Mouse (Mus musculus) urinary bladder, adult 18-20 months (tissue): ENCODE data around the gene Lbhd2.
A peak's percentile ranks its signal among the peaks of the same experiment; 100 is the strongest.

Experiments used
- DNase-seq, 2 experiments: peaks; one replicate each; pipeline ENCODE4 v3.0.0; 2022; ENCODE audit warnings: low spot score in 2 of 2, mixed read lengths in 2 of 2

The Lbhd2 gene

GRCm38 (mm10) chr12:111447350-111447749 lies 40.7 kb downstream of the Lbhd2 start:
- peak in 1 of 2 experiments; percentile 56 for DNase-seq

GRCm38 (mm10) chr12:111447898-111448760 lies 41.5 kb downstream of the Lbhd2 start:
- no peak for DNase-seq

- peak in 1 of 2 experiments; percentile 61 for DNase-seq
Measured at GRCm38 (mm10) chr12:111448931-111449705, 42.5 kb downstream of the Lbhd2 start.

- no peak for DNase-seq
Measured at GRCm38 (mm10) chr12:111450359-111450758, 43.8 kb downstream of the Lbhd2 start.

- no peak for DNase-seq
Measured at GRCm38 (mm10) chr12:111451561-111451960, 45.0 kb downstream of the Lbhd2 start.

- DNase-seq = no peak
Measured at GRCm38 (mm10) chr12:111454021-111454420, 47.4 kb downstream of the Lbhd2 start.

GRCm38 (mm10) chr12:111454543-111455280 lies 48.1 kb downstream of the Lbhd2 start:
- DNase-seq = no peak

- no peak for DNase-seq
Measured at GRCm38 (mm10) chr12:111455311-111455846, 48.8 kb downstream of the Lbhd2 start.

GRCm38 (mm10) chr12:111455860-111456259 lies 49.3 kb downstream of the Lbhd2 start:
- no peak for DNase-seq

GRCm38 (mm10) chr12:111457742-111458141 lies 51.1 kb downstream of the Lbhd2 start:
- DNase-seq = no peak
